Mouse (Mus musculus): ENCODE data around the gene Pxdn. TPM values are rescaled to one million over a fixed set of nuclear protein-coding genes. Genes with fewer than 3 reads are reported as not detected.

Gene Pxdn
- polyA plus RNA-seq, 1 experiment from 2014 or later, result 53.3 TPM

DNA sequence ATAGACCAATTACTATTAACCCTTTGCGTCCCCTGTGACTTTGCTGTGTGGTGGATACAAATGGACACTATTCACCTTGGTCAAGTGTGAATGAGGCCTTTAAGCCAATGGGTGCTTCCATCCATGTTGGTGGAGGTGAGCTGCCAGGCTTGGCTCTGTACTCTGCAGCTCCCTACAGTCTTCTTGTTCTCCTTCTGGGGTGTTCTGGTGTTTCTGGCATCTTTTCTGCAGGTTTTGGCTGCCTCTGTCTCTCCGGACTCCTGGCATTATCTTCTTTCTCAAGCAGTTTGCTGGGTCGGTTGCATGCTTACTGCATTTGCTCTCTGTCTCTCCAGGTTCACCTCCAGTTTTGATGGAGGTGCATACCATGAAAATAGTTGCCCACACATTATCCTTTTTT lies 7.2 kb downstream of the Pxdn start:
- H3K36me3 ChIP-seq (ENCODE audit: control insufficient read depth, insufficient read depth), result no peaks in the 10 kb centered on the region
- H3K27ac ChIP-seq (ENCODE audit: low read length), result no peak overlapping the region
- no peak for ATAC-seq
- WGBS, result 70% methylated on average over 3 of the region's 3 CpGs
- H3K9me3 ChIP-seq (ENCODE audit: control insufficient read depth, low read length), result no peaks in the 10 kb centered on the region
- no peak overlapping the region for H3K4me3 ChIP-seq (replicated peaks; ENCODE audit: low read length)
- no peak overlapping the region for H3K9ac ChIP-seq (replicated peaks; ENCODE audit: low read depth, low read length)
- H3K4me2 ChIP-seq (ENCODE audit: low read length), result no peak overlapping the region
- no peaks in the 10 kb centered on the region for H3K27me3 ChIP-seq (replicated peaks; ENCODE audit: control insufficient read depth, insufficient read depth, low read length)
- H3K4me1 ChIP-seq (replicated peaks; ENCODE audit: control insufficient read depth, insufficient read depth, low read length), result peaks cover 23% of the 10 kb centered on the region

DNA sequence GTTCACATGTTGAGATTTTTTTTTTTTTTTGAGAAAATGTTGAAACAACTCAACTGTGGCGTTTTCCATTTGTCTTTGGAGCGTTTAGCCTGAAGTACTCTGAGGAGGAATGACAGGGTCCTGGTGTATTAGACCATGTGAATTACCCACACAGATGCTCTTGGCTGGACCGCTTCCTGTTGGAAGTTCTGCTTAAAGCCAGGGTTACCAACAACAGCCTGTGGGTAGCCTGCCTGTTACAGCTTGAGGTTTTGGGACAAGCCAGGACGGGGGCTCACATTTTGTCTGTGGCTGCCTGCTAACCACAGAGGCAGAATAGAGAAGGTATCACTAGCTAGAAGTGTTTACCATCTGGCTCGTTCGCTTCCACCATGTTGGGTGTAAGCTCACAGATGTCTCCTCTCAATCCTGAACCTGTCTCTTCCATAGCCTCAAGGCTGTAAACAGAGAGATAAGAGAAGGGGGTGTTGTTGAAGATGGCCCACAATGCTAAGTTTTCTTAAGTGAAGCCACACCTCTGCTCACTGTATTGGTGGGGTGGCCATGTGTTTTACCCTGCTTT lies 7.9 kb downstream of the Pxdn start:
- Histone ChIP-seq H3K9me3 (ENCODE audit: control insufficient read depth, low read length) (no peaks in the 10 kb centered on the region), H3K4me2 (ENCODE audit: low read length) (no peak overlapping the region), H3K4me3 (replicated peaks; ENCODE audit: low read length) (no peak overlapping the region), H3K27ac (ENCODE audit: low read length) (no peak overlapping the region), H3K36me3 (ENCODE audit: control insufficient read depth, insufficient read depth) (no peaks in the 10 kb centered on the region), H3K27me3 (replicated peaks; ENCODE audit: control insufficient read depth, insufficient read depth, low read length) (no peaks in the 10 kb centered on the region), H3K9ac (replicated peaks; ENCODE audit: low read depth, low read length) (no peak overlapping the region), H3K4me1 (replicated peaks; ENCODE audit: control insufficient read depth, insufficient read depth, low read length) (peaks cover 16% of the 10 kb centered on the region)
- 81% methylated on average over 6 of the region's 6 CpGs for WGBS
- ATAC-seq, result no peak

DNA sequence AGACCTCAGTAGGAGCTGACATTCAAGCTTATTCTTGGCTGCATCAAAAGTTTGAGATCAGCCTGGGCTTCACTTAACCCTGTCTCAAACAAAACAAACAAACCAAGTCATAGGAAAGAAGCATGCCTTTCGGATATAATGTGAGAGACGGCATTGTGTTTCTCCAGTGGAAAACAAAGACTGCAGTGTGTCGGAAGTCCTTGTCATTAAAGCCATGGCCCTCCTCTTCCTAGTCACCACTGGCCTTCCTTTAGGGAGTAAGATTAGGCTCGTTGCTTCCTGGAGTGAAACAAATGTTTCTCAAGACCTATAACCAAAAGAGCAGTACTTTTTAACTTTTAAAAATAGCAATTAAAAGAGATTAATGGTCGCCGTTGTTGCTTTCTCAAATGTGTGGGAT lies 13.6 kb downstream of the Pxdn start:
- H3K4me3 ChIP-seq (replicated peaks; ENCODE audit: low read length), result no peak overlapping the region
- 30% methylated on average over 6 of the region's 6 CpGs for WGBS

DNA sequence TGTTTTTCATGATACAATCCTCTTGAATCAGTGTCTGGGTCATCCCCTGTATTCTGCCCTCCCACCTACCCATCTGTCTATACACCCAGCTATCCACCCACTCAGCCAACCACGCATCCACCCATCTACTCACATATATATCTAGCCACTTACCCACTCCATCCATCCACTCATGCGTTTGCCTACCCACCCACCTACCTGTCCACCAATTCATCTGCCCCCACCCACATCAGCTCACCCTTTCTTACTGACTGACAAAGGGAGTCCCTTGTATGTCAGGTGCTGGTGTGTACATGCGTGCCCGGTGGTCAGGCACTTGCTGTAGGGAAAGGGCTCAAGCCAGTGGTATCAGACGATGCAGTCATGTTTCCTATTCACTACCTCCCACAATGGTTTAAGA lies 14.1 kb downstream of the Pxdn start:
- Histone ChIP-seq H3K27me3 (replicated peaks; ENCODE audit: control insufficient read depth, insufficient read depth, low read length) (no peaks in the 10 kb centered on the region), H3K9me3 (ENCODE audit: control insufficient read depth, low read length) (no peaks in the 10 kb centered on the region), H3K4me3 (replicated peaks; ENCODE audit: low read length) (no peak overlapping the region), H3K9ac (replicated peaks; ENCODE audit: low read depth, low read length) (no peak overlapping the region), H3K27ac (ENCODE audit: low read length) (no peak overlapping the region), H3K36me3 (ENCODE audit: control insufficient read depth, insufficient read depth) (no peaks in the 10 kb centered on the region), H3K4me1 (replicated peaks; ENCODE audit: control insufficient read depth, insufficient read depth, low read length) (peaks cover 31% of the 10 kb centered on the region), H3K4me2 (ENCODE audit: low read length) (no peak overlapping the region)
- WGBS, result 87% methylated on average over 5 of the region's 5 CpGs
- ATAC-seq, result no peak; the same call in 1 of the 2 replicates

More for the DNA sequence above, 13.6 kb downstream of the Pxdn start:
- Histone ChIP-seq H3K9ac (replicated peaks; ENCODE audit: low read depth, low read length) (no peak overlapping the region), H3K9me3 (ENCODE audit: control insufficient read depth, low read length) (no peaks in the 10 kb centered on the region), H3K27ac (ENCODE audit: low read length) (no peak overlapping the region), H3K4me2 (ENCODE audit: low read length) (no peak overlapping the region), H3K4me1 (replicated peaks; ENCODE audit: control insufficient read depth, insufficient read depth, low read length) (peaks cover 31% of the 10 kb centered on the region), H3K27me3 (replicated peaks; ENCODE audit: control insufficient read depth, insufficient read depth, low read length) (no peaks in the 10 kb centered on the region), H3K36me3 (ENCODE audit: control insufficient read depth, insufficient read depth) (no peaks in the 10 kb centered on the region)
- no peak for ATAC-seq

DNA sequence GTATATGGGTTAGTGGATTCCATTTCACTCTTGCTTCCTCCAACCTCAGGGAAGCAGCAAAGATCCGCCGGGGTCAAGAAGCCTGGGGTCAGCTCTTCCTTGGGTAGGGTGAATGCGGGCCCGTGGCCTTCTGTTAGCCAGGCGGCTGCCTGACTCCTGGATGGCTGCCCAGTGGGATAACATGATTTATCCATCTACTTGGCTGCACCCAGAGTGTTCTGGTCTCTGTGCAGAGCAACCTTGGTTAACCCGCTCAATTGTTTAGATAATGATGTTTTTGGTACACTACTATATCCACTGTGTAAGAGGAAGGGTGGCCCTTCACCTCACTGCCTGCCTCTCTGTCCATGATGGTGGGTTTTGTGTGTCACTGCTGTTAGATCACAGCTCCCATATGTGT lies 14.7 kb downstream of the Pxdn start:
- Histone ChIP-seq H3K4me1 (replicated peaks; ENCODE audit: control insufficient read depth, insufficient read depth, low read length) (peaks cover 37% of the 10 kb centered on the region), H3K27me3 (replicated peaks; ENCODE audit: control insufficient read depth, insufficient read depth, low read length) (no peaks in the 10 kb centered on the region), H3K4me2 (ENCODE audit: low read length) (no peak overlapping the region), H3K9me3 (ENCODE audit: control insufficient read depth, low read length) (no peaks in the 10 kb centered on the region), H3K9ac (replicated peaks; ENCODE audit: low read depth, low read length) (no peak overlapping the region), H3K36me3 (ENCODE audit: control insufficient read depth, insufficient read depth) (no peaks in the 10 kb centered on the region), H3K27ac (ENCODE audit: low read length) (no peak overlapping the region), H3K4me3 (replicated peaks; ENCODE audit: low read length) (no peak overlapping the region)
- WGBS, result 74% methylated on average over 6 of the region's 6 CpGs
- no peak for ATAC-seq

DNA sequence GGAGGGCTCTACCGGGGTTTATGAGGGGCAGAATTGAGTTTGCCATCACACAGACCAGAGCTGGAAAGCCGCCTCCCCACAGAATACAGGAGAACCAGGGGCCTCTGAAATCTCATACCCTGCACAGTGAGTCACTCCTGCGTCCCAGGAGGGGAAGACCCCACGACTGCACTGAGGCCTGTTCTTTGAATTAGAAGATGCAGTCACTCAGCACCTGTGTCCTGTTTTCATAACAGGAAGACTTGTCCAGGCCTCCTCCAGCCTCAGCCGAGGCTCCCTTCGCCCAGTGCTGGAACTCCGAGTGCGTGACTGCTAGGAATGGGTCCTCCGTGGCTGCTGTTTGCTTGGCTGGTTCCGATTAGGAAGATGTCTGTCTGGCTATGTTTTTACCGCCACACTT lies 16.6 kb downstream of the Pxdn start:
- H3K4me3 ChIP-seq (replicated peaks; ENCODE audit: low read length), result no peak overlapping the region
- 43% methylated on average over 11 of the region's 11 CpGs for WGBS
- no peaks in the 10 kb centered on the region for H3K9me3 ChIP-seq (ENCODE audit: control insufficient read depth, low read length)
- H3K9ac ChIP-seq (replicated peaks; ENCODE audit: low read depth, low read length), result no peak overlapping the region; the same call in 1 of the 2 replicates
- no peaks in the 10 kb centered on the region for H3K36me3 ChIP-seq (ENCODE audit: control insufficient read depth, insufficient read depth)
- ATAC-seq, result peak; percentile 19; the same call in 1 of the 2 replicates
- H3K4me1 ChIP-seq (replicated peaks; ENCODE audit: control insufficient read depth, insufficient read depth, low read length), result peaks cover 39% of the 10 kb centered on the region
- peak overlapping the region; percentile 71 for H3K27ac ChIP-seq (ENCODE audit: low read length)
- H3K4me2 ChIP-seq (ENCODE audit: low read length), result no peak overlapping the region
- no peaks in the 10 kb centered on the region for H3K27me3 ChIP-seq (replicated peaks; ENCODE audit: control insufficient read depth, insufficient read depth, low read length)

DNA sequence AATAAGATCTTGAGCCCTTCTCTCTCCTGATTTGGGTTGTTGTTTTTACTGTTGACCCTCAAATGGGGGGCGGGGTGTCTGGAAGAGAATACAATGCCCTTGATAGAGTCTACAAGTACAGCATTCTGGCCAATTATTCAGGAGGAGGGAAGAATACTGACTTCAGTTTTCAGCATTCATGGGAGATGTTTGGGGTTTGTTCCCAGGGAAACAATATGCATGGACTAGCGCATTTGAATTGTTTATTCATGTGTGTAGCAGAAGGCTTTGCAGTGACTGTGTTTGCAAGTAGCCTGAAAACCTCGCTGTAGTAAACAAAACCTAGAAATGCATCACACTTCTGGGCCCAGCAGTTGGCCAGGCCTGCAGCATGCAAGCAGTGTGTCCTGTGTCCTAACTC lies 17.1 kb downstream of the Pxdn start:
- Histone ChIP-seq H3K27ac (ENCODE audit: low read length) (peak overlapping the region; percentile 71), H3K27me3 (replicated peaks; ENCODE audit: control insufficient read depth, insufficient read depth, low read length) (no peaks in the 10 kb centered on the region), H3K9me3 (ENCODE audit: control insufficient read depth, low read length) (no peaks in the 10 kb centered on the region), H3K4me2 (ENCODE audit: low read length) (no peak overlapping the region), H3K4me3 (replicated peaks; ENCODE audit: low read length) (no peak overlapping the region), H3K36me3 (ENCODE audit: control insufficient read depth, insufficient read depth) (no peaks in the 10 kb centered on the region), H3K9ac (replicated peaks; ENCODE audit: low read depth, low read length) (no peak overlapping the region; the same call in 1 of the 2 replicates), H3K4me1 (replicated peaks; ENCODE audit: control insufficient read depth, insufficient read depth, low read length) (peaks cover 39% of the 10 kb centered on the region)
- ATAC-seq, result peak; percentile 72
- 12% methylated on average over 3 of the region's 3 CpGs for WGBS

DNA sequence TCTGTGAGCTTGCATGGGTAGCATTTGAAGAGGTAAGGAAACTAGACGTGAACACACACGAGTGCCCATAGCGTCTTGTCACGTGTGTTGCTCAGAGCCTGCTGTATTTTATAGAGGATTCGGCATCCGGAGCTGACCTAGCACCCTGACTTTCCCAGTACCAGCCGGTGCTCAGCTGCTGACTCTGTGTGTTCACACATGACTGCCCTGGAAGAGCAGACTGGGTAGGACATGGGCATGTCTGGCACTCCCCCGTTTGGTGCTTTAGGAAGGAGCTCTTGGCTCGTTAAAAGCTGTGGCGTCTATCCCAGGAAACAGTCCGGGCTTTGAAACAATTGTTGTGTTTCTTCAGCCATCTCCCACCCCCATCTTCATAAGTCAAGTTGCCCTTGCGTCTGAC lies 19.6 kb downstream of the Pxdn start:
- peak; percentile 53; the same call in 1 of the 2 replicates for ATAC-seq
- no peaks in the 10 kb centered on the region for H3K9me3 ChIP-seq (ENCODE audit: control insufficient read depth, low read length)
- H3K4me3 ChIP-seq (replicated peaks; ENCODE audit: low read length), result no peak overlapping the region
- H3K27ac ChIP-seq (ENCODE audit: low read length), result no peak overlapping the region; the same call in 1 of the 2 replicates
- 62% methylated on average over 12 of the region's 12 CpGs for WGBS
- no peak overlapping the region for H3K9ac ChIP-seq (replicated peaks; ENCODE audit: low read depth, low read length)
- no peaks in the 10 kb centered on the region for H3K27me3 ChIP-seq (replicated peaks; ENCODE audit: control insufficient read depth, insufficient read depth, low read length)
- peaks cover 31% of the 10 kb centered on the region for H3K4me1 ChIP-seq (replicated peaks; ENCODE audit: control insufficient read depth, insufficient read depth, low read length)
- no peaks in the 10 kb centered on the region for H3K36me3 ChIP-seq (ENCODE audit: control insufficient read depth, insufficient read depth)
- H3K4me2 ChIP-seq (ENCODE audit: low read length), result no peak overlapping the region

DNA sequence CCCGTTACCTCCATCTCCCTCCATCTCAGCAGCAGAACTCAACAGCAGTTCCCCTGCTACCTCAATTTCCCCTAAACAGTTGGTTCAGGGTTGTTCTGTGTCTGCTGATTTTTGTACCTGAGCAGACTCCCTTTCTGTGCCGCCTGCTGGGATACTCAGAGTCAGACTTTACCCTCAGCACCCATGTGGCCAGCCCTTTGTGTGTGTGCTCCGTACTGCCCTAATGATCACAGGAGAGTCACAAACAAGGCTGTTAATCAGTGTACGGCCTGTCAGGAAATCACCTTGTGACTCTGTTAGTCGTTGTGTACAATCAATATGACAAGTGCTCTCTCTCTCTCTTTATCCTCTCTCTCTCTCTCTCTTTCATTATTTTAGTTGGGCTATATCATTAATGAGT lies 21.2 kb downstream of the Pxdn start:
- no peak overlapping the region for H3K4me3 ChIP-seq (replicated peaks; ENCODE audit: low read length)
- no peaks in the 10 kb centered on the region for H3K9me3 ChIP-seq (ENCODE audit: control insufficient read depth, low read length)
- H3K4me1 ChIP-seq (replicated peaks; ENCODE audit: control insufficient read depth, insufficient read depth, low read length), result peaks cover 25% of the 10 kb centered on the region
- WGBS, result 75% methylated on average over 5 of the region's 5 CpGs
- ATAC-seq, result no peak
- H3K27ac ChIP-seq (ENCODE audit: low read length), result no peak overlapping the region
- no peak overlapping the region for H3K9ac ChIP-seq (replicated peaks; ENCODE audit: low read depth, low read length)
- H3K27me3 ChIP-seq (replicated peaks; ENCODE audit: control insufficient read depth, insufficient read depth, low read length), result no peaks in the 10 kb centered on the region
- no peaks in the 10 kb centered on the region for H3K36me3 ChIP-seq (ENCODE audit: control insufficient read depth, insufficient read depth)
- H3K4me2 ChIP-seq (ENCODE audit: low read length), result no peak overlapping the region

DNA sequence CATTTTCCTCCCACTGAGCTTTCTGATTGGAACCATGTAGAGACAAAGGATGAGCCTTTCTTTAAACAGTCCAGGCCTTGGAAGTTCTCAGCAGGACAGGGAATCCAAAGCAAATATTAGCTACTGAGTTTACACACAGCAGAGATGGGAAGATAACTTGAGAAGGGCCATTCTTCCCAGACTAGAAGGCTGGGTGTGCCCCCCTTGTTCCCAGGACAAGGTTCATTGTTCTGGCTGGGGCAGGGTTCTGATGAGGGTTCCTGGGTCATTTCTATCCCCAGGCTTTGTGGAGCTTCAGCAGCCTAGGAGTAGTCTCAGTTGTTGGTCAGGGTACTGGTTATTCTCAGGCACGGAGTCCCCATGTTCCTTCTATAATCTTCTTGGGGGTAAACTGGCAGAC lies 23.6 kb downstream of the Pxdn start:
- no peak overlapping the region for H3K4me2 ChIP-seq (ENCODE audit: low read length)
- no peak overlapping the region for H3K27ac ChIP-seq (ENCODE audit: low read length)
- H3K9me3 ChIP-seq (ENCODE audit: control insufficient read depth, low read length), result no peaks in the 10 kb centered on the region
- H3K4me1 ChIP-seq (replicated peaks; ENCODE audit: control insufficient read depth, insufficient read depth, low read length), result peaks cover 11% of the 10 kb centered on the region; the same call in 1 of the 2 replicates
- 93% methylated on average over 1 of the region's 1 CpGs for WGBS
- H3K9ac ChIP-seq (replicated peaks; ENCODE audit: low read depth, low read length), result no peak overlapping the region
- no peaks in the 10 kb centered on the region for H3K36me3 ChIP-seq (ENCODE audit: control insufficient read depth, insufficient read depth)
- H3K4me3 ChIP-seq (replicated peaks; ENCODE audit: low read length), result no peak overlapping the region
- ATAC-seq, result no peak
- no peaks in the 10 kb centered on the region for H3K27me3 ChIP-seq (replicated peaks; ENCODE audit: control insufficient read depth, insufficient read depth, low read length)
